Mouse (Mus musculus): ENCODE measurements around the gene Tmem189. TPM values are rescaled to one million over a fixed set of nuclear protein-coding genes. Genes with fewer than 3 reads are reported as not detected.

The Tmem189 gene
- total and polyA plus RNA-seq, 3 experiments: 21.7 to 46.5 TPM; not detected in 1

Other genes with a start within 250 kb of the Tmem189 start
- 39.5 and 44.0 TPM in 2 replicates for gene Rnf114, start 197.2 kb downstream of the Tmem189 start, total RNA-seq (2012; rRNA removed)
- 10 to 100 TPM in 1 of 2 experiments, not detected in 1; 49.2 TPM for gene Rnf114, start 197.2 kb downstream of the Tmem189 start, polyA plus RNA-seq (2012; ENCODE audit: insufficient read depth in 1 of 2, insufficient read length in 2 of 2, low read depth in 1 of 2, low replicate concordance in 2 of 2, missing spikeins in 1 of 2)
- gene Spata2, start 196.9 kb downstream of the Tmem189 start, total RNA-seq (2012; rRNA removed): 9.4 and 9.8 TPM in 2 replicates
- gene Spata2, start 196.9 kb downstream of the Tmem189 start, polyA plus RNA-seq (2012; ENCODE audit: insufficient read depth in 1 of 2, insufficient read length in 2 of 2, low read depth in 1 of 2, low replicate concordance in 2 of 2, missing spikeins in 1 of 2): 10 to 100 TPM in 1 of 2 experiments, not detected in 1; 33.5 TPM
- 0.19 and 0.20 TPM in 2 replicates for gene Snai1, start 151.6 kb downstream of the Tmem189 start, total RNA-seq (2012; rRNA removed)
- gene Snai1, start 151.6 kb downstream of the Tmem189 start, polyA plus RNA-seq (2012; ENCODE audit: insufficient read depth in 1 of 2, insufficient read length in 2 of 2, low read depth in 1 of 2, low replicate concordance in 2 of 2, missing spikeins in 1 of 2): under 1 TPM in 1 of 2 experiments, not detected in 1; 0.74 TPM
- 156 and 164 TPM in 2 replicates for gene Ube2v1, start 57.7 kb downstream of the Tmem189 start, total RNA-seq (2012; rRNA removed)
- 100 to 1,000 TPM in 1 of 2 experiments, not detected in 1; 343 TPM for gene Ube2v1, start 57.7 kb downstream of the Tmem189 start, polyA plus RNA-seq (2012; ENCODE audit: insufficient read depth in 1 of 2, insufficient read length in 2 of 2, low read depth in 1 of 2, low replicate concordance in 2 of 2, missing spikeins in 1 of 2)
- gene Gm20431, start 28.3 kb downstream of the Tmem189 start, total RNA-seq (2012; rRNA removed): 5.2 and 8.1 TPM in 2 replicates
- gene Gm20431, start 28.3 kb downstream of the Tmem189 start, polyA plus RNA-seq (2012; ENCODE audit: insufficient read depth in 1 of 2, insufficient read length in 2 of 2, low read depth in 1 of 2, low replicate concordance in 2 of 2, missing spikeins in 1 of 2): 1 to 10 TPM in 1 of 2 experiments, not detected in 1; 5.9 TPM
- gene Cebpb, start 907 bp downstream of the Tmem189 start, total RNA-seq (2012; rRNA removed): 9.9 and 20.8 TPM in 2 replicates
- 10 to 100 TPM in 1 of 2 experiments, not detected in 1; 10.7 TPM for gene Cebpb, start 907 bp downstream of the Tmem189 start, polyA plus RNA-seq (2012; ENCODE audit: insufficient read depth in 1 of 2, insufficient read length in 2 of 2, low read depth in 1 of 2, low replicate concordance in 2 of 2, missing spikeins in 1 of 2)
- 55.3 and 55.9 TPM in 2 replicates for gene Ptpn1, start 242.2 kb upstream of the Tmem189 start, total RNA-seq (2012; rRNA removed)
- 10 to 100 TPM in 1 of 2 experiments, not detected in 1; 62.9 TPM for gene Ptpn1, start 242.2 kb upstream of the Tmem189 start, polyA plus RNA-seq (2012; ENCODE audit: insufficient read depth in 1 of 2, insufficient read length in 2 of 2, low read depth in 1 of 2, low replicate concordance in 2 of 2, missing spikeins in 1 of 2)

All from MEL (cell line).